Mouse (Mus musculus): ENCODE data around the gene Eif4ebp2. TPM values are rescaled to one million over a fixed set of nuclear protein-coding genes. Genes with fewer than 3 reads are reported as not detected.

The Eif4ebp2 gene
- polyA plus RNA-seq, 1 experiment from 2014 or later: 37.4 TPM

GRCm38 (mm10) chr10:61426251-61426757, 26.2 kb downstream of the Eif4ebp2 start:
- no peak overlapping the region for H3K4me3 ChIP-seq (replicated peaks; ENCODE audit: low read length)
- no peak overlapping the region for H3K4me2 ChIP-seq (replicated peaks)
- no peak overlapping the region for H3K9ac ChIP-seq
- ATAC-seq (ENCODE audit: low FRiP score) (no peak), DNase-seq (ENCODE audit: low spot score) (no peak)
- H3K27ac ChIP-seq: no peak overlapping the region
- 61% methylated on average over 2 of the region's 2 CpGs for whole genome bisulfite sequencing
- no peaks in the 10 kb centered on the region for H3K4me1 ChIP-seq (replicated peaks; ENCODE audit: control insufficient read depth, insufficient read depth, low read length)
- no peaks in the 10 kb centered on the region for H3K9me3 ChIP-seq (ENCODE audit: control insufficient read depth, low read length)
- H3K36me3 ChIP-seq (replicated peaks; ENCODE audit: control insufficient read depth, insufficient read depth): peaks cover 25% of the 10 kb centered on the region
- peaks cover under 1% of the 10 kb centered on the region; the same call in 1 of the 2 replicates for H3K27me3 ChIP-seq (ENCODE audit: control insufficient read depth, insufficient read depth, low read length)

- 66% methylated on average over 2 of the region's 2 CpGs for WGBS
- no peak overlapping the region for H3K4me3 ChIP-seq (replicated peaks; ENCODE audit: low read length)
- H3K36me3 ChIP-seq (replicated peaks; ENCODE audit: control insufficient read depth, insufficient read depth): peaks cover 12% of the 10 kb centered on the region
- H3K27me3 ChIP-seq (ENCODE audit: control insufficient read depth, insufficient read depth, low read length): peaks cover 13% of the 10 kb centered on the region
- no peaks in the 10 kb centered on the region for H3K4me1 ChIP-seq (replicated peaks; ENCODE audit: control insufficient read depth, insufficient read depth, low read length)
- H3K9ac ChIP-seq: no peak overlapping the region
- no peak for ATAC-seq (ENCODE audit: low FRiP score)
- DNase-seq (ENCODE audit: low spot score): no peak
- no peak overlapping the region for H3K27ac ChIP-seq
- no peak overlapping the region for H3K4me2 ChIP-seq (replicated peaks)
- no peaks in the 10 kb centered on the region for H3K9me3 ChIP-seq (ENCODE audit: control insufficient read depth, low read length)
Observed at GRCm38 (mm10) chr10:61425047-61425446, 27.4 kb downstream of the Eif4ebp2 start.

GRCm38 (mm10) chr10:61424500-61424899, 28.0 kb downstream of the Eif4ebp2 start:
- peak; percentile 67; the same call in 1 of the 2 replicates for ATAC-seq (ENCODE audit: low FRiP score)
- peak; percentile 40 for DNase-seq (ENCODE audit: low spot score)
- H3K27ac ChIP-seq: no peak overlapping the region
- H3K4me2 ChIP-seq (replicated peaks): no peak overlapping the region
- H3K36me3 ChIP-seq (replicated peaks; ENCODE audit: control insufficient read depth, insufficient read depth): 0 out of 2 replicates have a peak, but pooled peaks cover 7% of the 10 kb centered on the region
- no peak overlapping the region for H3K4me3 ChIP-seq (replicated peaks; ENCODE audit: low read length)
- no peaks in the 10 kb centered on the region for H3K9me3 ChIP-seq (ENCODE audit: control insufficient read depth, low read length)
- WGBS: 18% methylated on average over 7 of the region's 7 CpGs
- H3K4me1 ChIP-seq (replicated peaks; ENCODE audit: control insufficient read depth, insufficient read depth, low read length): no peaks in the 10 kb centered on the region
- H3K9ac ChIP-seq: no peak overlapping the region
- H3K27me3 ChIP-seq (ENCODE audit: control insufficient read depth, insufficient read depth, low read length): peaks cover 19% of the 10 kb centered on the region

GRCm38 (mm10) chr10:61423289-61423688, 29.2 kb downstream of the Eif4ebp2 start:
- Histone ChIP-seq H3K36me3 (replicated peaks; ENCODE audit: control insufficient read depth, insufficient read depth) (no peaks in the 10 kb centered on the region), H3K4me1 (replicated peaks; ENCODE audit: control insufficient read depth, insufficient read depth, low read length) (peaks cover 3% of the 10 kb centered on the region; the same call in 1 of the 2 replicates), H3K4me3 (replicated peaks; ENCODE audit: low read length) (no peak overlapping the region), H3K4me2 (replicated peaks) (no peak overlapping the region), H3K27me3 (ENCODE audit: control insufficient read depth, insufficient read depth, low read length) (peaks cover 31% of the 10 kb centered on the region), H3K27ac (no peak overlapping the region), H3K9ac (no peak overlapping the region), H3K9me3 (ENCODE audit: control insufficient read depth, low read length) (no peaks in the 10 kb centered on the region)
- ATAC-seq (ENCODE audit: low FRiP score): no peak
- WGBS: 56% methylated on average over 10 of the region's 10 CpGs
- no peak for DNase-seq (ENCODE audit: low spot score)

- no peak overlapping the region for H3K27ac ChIP-seq
- no peak overlapping the region for H3K9ac ChIP-seq
- DNase-seq (ENCODE audit: low spot score): no peak
- no peaks in the 10 kb centered on the region for H3K36me3 ChIP-seq (replicated peaks; ENCODE audit: control insufficient read depth, insufficient read depth)
- no peak for ATAC-seq (ENCODE audit: low FRiP score)
- 89% methylated on average over 12 of the region's 12 CpGs for WGBS
- H3K27me3 ChIP-seq (ENCODE audit: control insufficient read depth, insufficient read depth, low read length): peaks cover 35% of the 10 kb centered on the region
- H3K4me2 ChIP-seq (replicated peaks): no peak overlapping the region
- no peak overlapping the region for H3K4me3 ChIP-seq (replicated peaks; ENCODE audit: low read length)
- peaks cover 8% of the 10 kb centered on the region; the same call in 1 of the 2 replicates for H3K4me1 ChIP-seq (replicated peaks; ENCODE audit: control insufficient read depth, insufficient read depth, low read length)
- H3K9me3 ChIP-seq (ENCODE audit: control insufficient read depth, low read length): no peaks in the 10 kb centered on the region
Observed at GRCm38 (mm10) chr10:61422861-61423260, 29.6 kb downstream of the Eif4ebp2 start.

- peaks cover 53% of the 10 kb centered on the region for H3K27me3 ChIP-seq (ENCODE audit: control insufficient read depth, insufficient read depth, low read length)
- 71% methylated on average over 4 of the region's 4 CpGs for WGBS
- DNase-seq (ENCODE audit: low spot score): no peak
Observed at GRCm38 (mm10) chr10:61420011-61420410, 32.5 kb downstream of the Eif4ebp2 start.

GRCm38 (mm10) chr10:61419146-61419545, 33.3 kb downstream of the Eif4ebp2 start:
- Histone ChIP-seq H3K9ac (no peak overlapping the region), H3K9me3 (ENCODE audit: control insufficient read depth, low read length) (no peaks in the 10 kb centered on the region), H3K36me3 (replicated peaks; ENCODE audit: control insufficient read depth, insufficient read depth) (no peaks in the 10 kb centered on the region), H3K4me3 (replicated peaks; ENCODE audit: low read length) (no peak overlapping the region), H3K27ac (no peak overlapping the region), H3K27me3 (ENCODE audit: control insufficient read depth, insufficient read depth, low read length) (peaks cover 53% of the 10 kb centered on the region), H3K4me2 (replicated peaks) (no peak overlapping the region), H3K4me1 (replicated peaks; ENCODE audit: control insufficient read depth, insufficient read depth, low read length) (peaks cover 9% of the 10 kb centered on the region; the same call in 1 of the 2 replicates)
- 4% methylated on average over 22 of the region's 24 CpGs for WGBS
- DNase-seq (ENCODE audit: low spot score) (no peak), ATAC-seq (ENCODE audit: low FRiP score) (no peak)

More at GRCm38 (mm10) chr10:61420011-61420410, 32.5 kb downstream of the Eif4ebp2 start:
- Histone ChIP-seq H3K4me2 (replicated peaks) (no peak overlapping the region), H3K4me1 (replicated peaks; ENCODE audit: control insufficient read depth, insufficient read depth, low read length) (peaks cover 9% of the 10 kb centered on the region; the same call in 1 of the 2 replicates), H3K9ac (no peak overlapping the region), H3K9me3 (ENCODE audit: control insufficient read depth, low read length) (no peaks in the 10 kb centered on the region), H3K36me3 (replicated peaks; ENCODE audit: control insufficient read depth, insufficient read depth) (no peaks in the 10 kb centered on the region), H3K27ac (no peak overlapping the region), H3K4me3 (replicated peaks; ENCODE audit: low read length) (no peak overlapping the region)
- ATAC-seq (ENCODE audit: low FRiP score): no peak

- peak overlapping the region; percentile 39 for H3K4me3 ChIP-seq (replicated peaks; ENCODE audit: low read length)
- peaks cover 9% of the 10 kb centered on the region; the same call in 1 of the 2 replicates for H3K4me1 ChIP-seq (replicated peaks; ENCODE audit: control insufficient read depth, insufficient read depth, low read length)
- peak overlapping the region; percentile 44 for H3K9ac ChIP-seq
- WGBS: 3% methylated on average over 48 of the region's 50 CpGs
- peak; percentile 22; the same call in 1 of the 2 replicates for ATAC-seq (ENCODE audit: low FRiP score)
- no peak overlapping the region for H3K27ac ChIP-seq
- H3K4me2 ChIP-seq (replicated peaks): peak overlapping the region; percentile 75
- no peak for DNase-seq (ENCODE audit: low spot score)
- no peaks in the 10 kb centered on the region for H3K9me3 ChIP-seq (ENCODE audit: control insufficient read depth, low read length)
- H3K36me3 ChIP-seq (replicated peaks; ENCODE audit: control insufficient read depth, insufficient read depth): no peaks in the 10 kb centered on the region
- peaks cover 53% of the 10 kb centered on the region for H3K27me3 ChIP-seq (ENCODE audit: control insufficient read depth, insufficient read depth, low read length)
Observed at GRCm38 (mm10) chr10:61418131-61418900, 34.1 kb downstream of the Eif4ebp2 start.

- Histone ChIP-seq H3K9me3 (ENCODE audit: control insufficient read depth, low read length) (no peaks in the 10 kb centered on the region), H3K27ac (no peak within 1 kb of the TSS), H3K4me1 (replicated peaks; ENCODE audit: control insufficient read depth, insufficient read depth, low read length) (peaks cover 9% of the 10 kb centered on the region; the same call in 1 of the 2 replicates), H3K9ac (peak within 1 kb of the TSS; percentile 44), H3K27me3 (ENCODE audit: control insufficient read depth, insufficient read depth, low read length) (peaks cover 53% of the 10 kb centered on the region), H3K4me3 (replicated peaks; ENCODE audit: low read length) (peak within 1 kb of the TSS; percentile 39), H3K36me3 (replicated peaks; ENCODE audit: control insufficient read depth, insufficient read depth) (no peaks in the 10 kb centered on the region), H3K4me2 (replicated peaks) (peak within 1 kb of the TSS; percentile 75)
- WGBS: 22% methylated on average over 10 of the region's 10 CpGs
- ATAC-seq (ENCODE audit: low FRiP score) (peak; percentile 34; the same call in 1 of the 2 replicates), DNase-seq (ENCODE audit: low spot score) (no peak)
Observed at GRCm38 (mm10) chr10:61417672-61418071, 34.8 kb downstream of the Eif4ebp2 start, which contains the start of gene Nodal. Gene Nodal (plus strand): TSS chr10:61417972.
